Mouse (Mus musculus) ES-E14 (cell line): ENCODE data around the gene Clec16a. TPM values are rescaled to one million over a fixed set of nuclear protein-coding genes. Genes with fewer than 3 reads are reported as not detected.
A peak's percentile ranks its signal among the peaks of the same experiment; 100 is the strongest.

Experiments
- DNase-seq: peaks from one replicate; pipeline ENCODE4 v3.0.0-alpha.2; 2013; ENCODE audit warnings: low read depth, low spot score
- H3K27ac ChIP-seq: 2 replicates; pipeline ENCODE4 v1.5.1; 2012; ENCODE audit warnings: low read depth, mild to moderate bottlenecking, low read length, moderate library complexity, mixed read lengths; ENCODE audit not compliant: poor library complexity, insufficient read depth, severe bottlenecking
- H3K36me3 ChIP-seq: 2 replicates; pipeline ENCODE4 v1.6.1; 2012; ENCODE audit warnings: mild to moderate bottlenecking, low read length, moderate library complexity, mixed read lengths; ENCODE audit not compliant: control insufficient read depth, poor library complexity, insufficient read depth, severe bottlenecking
- H3K4me1 ChIP-seq, 2 experiments: fragments of 150-350 bp in 1 of 2; sonication (generic) in 1 of 2; 2 replicates each; pipeline ENCODE4 v1.6.1; 2012; ENCODE audit warnings: low read length in 2 of 2, mild to moderate bottlenecking in 1 of 2, mixed read lengths in 1 of 2; ENCODE audit not compliant: control insufficient read depth in 2 of 2, insufficient read depth in 2 of 2, poor library complexity in 1 of 2
- H3K4me3 ChIP-seq, 2 experiments: fragments of 150-350 bp in 1 of 2; sonication (generic) in 1 of 2; 2 replicates each; pipeline ENCODE4 v1.5.1; 2012; ENCODE audit warnings: low read length in 2 of 2, low read depth in 1 of 2, mild to moderate bottlenecking in 1 of 2, mixed read lengths in 1 of 2; ENCODE audit not compliant: insufficient read depth in 1 of 2, poor library complexity in 1 of 2, severe bottlenecking in 1 of 2
- H3K9ac ChIP-seq: 2 replicates; pipeline ENCODE4 v1.6.1; 2012; ENCODE audit warnings: low read depth, mild to moderate bottlenecking, low read length, mixed read lengths; ENCODE audit not compliant: poor library complexity, insufficient read depth, severe bottlenecking
- H3K9me3 ChIP-seq: fragments of 150-350 bp; sonication (generic); 2 replicates; pipeline ENCODE4 v1.6.1; 2012; ENCODE audit warnings: low read depth, mild to moderate bottlenecking, low read length; ENCODE audit not compliant: control insufficient read depth, insufficient read depth
- CHD2 ChIP-seq: IDR thresholded peaks from 2 replicates; pipeline ENCODE4 v1.6.1; 2014; ENCODE audit warnings: mild to moderate bottlenecking, low read depth, low read length, inconsistent platforms
- HCFC1 ChIP-seq: IDR thresholded peaks from 2 replicates; pipeline ENCODE4 v1.6.1; 2012; ENCODE audit warnings: low read length, inconsistent platforms, borderline replicate concordance; ENCODE audit not compliant: insufficient read depth
- MAFK ChIP-seq: IDR thresholded peaks from 2 replicates; pipeline ENCODE4 v1.6.1; 2014; ENCODE audit warnings: mild to moderate bottlenecking, low read depth, low read length, inconsistent platforms; ENCODE audit not compliant: insufficient read depth
- ZC3H11A ChIP-seq: IDR thresholded peaks from 2 replicates; pipeline ENCODE4 v1.6.1; 2012; ENCODE audit warnings: low read depth, mild to moderate bottlenecking, inconsistent platforms, low read length, borderline replicate concordance
- ZNF384 ChIP-seq: IDR thresholded peaks from 2 replicates; pipeline ENCODE4 v1.6.1; 2012; ENCODE audit warnings: low read depth, low read length, inconsistent platforms
- in situ Hi-C, 2 experiments: fragments of 600-800 bp; cut with MboI; formaldehyde crosslinking; loops; one replicate each; pipeline ENCODE4 v1.15.1; 2025; ENCODE audit warnings: low sequenced_read_pairs in 2 of 2, inconsistent platforms in 1 of 2; ENCODE audit not compliant: unreplicated experiment in 2 of 2
- total RNA-seq: library from RNA; depleted of rRNA; stranded (reverse); fragments of 300-350 nt; gene quantifications from 2 replicates; pipeline ENCODE4 v1.2.3, GENCODE M21; 2012

Gene Clec16a
- total RNA-seq, 1 experiment, result 14.6 TPM

- H3K36me3 ChIP-seq, result no peaks in the 10 kb centered on the region; the same call in 1 of the 2 replicates
- TF ChIP-seq ZC3H11A (no peak), ZNF384 (no peak), HCFC1 (no peak), MAFK (no peak), CHD2 (no peak)
- DNase-seq, result peak; percentile 37
- no peaks in the 10 kb centered on the region for H3K9me3 ChIP-seq
- H3K9ac ChIP-seq, result no peak overlapping the region
- peaks cover 0 to 4% of the 10 kb centered on the region in 2 experiments; a peak in 3 of 4 replicates for H3K4me1 ChIP-seq
- no peak overlapping the region for H3K4me3 ChIP-seq
- in situ Hi-C loops, result no loop called here
- no peak overlapping the region for H3K27ac ChIP-seq
These were observed 55.0 kb downstream of the Clec16a start for GRCm38 (mm10) chr16:10599888-10600740.

DNA sequence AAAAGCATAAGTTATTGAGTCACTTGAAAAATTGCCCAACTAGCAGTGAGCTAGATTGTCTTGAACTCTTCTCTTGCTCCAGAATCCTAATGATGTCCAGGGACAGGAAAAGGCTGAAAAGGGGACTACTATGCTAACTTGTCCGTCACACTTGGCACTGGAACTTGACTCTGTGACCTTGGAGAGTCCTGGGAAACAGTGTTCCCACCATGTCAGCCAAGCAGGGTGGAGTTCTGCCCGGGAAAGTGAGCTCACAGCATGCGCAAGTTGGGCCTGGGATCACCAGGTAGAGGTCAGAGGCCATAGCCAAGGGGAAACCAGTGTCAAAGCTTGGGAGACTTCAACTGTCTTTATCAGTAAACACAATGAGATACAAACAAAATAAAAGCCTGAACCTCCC, 62.7 kb downstream of the Clec16a start:
- no peak for DNase-seq
- H3K4me1 ChIP-seq, result no peaks in the 10 kb centered on the region; a peak in 1 of 4 replicates
- in situ Hi-C loops, result no loop called here
- H3K9ac ChIP-seq, result no peak overlapping the region
- no peaks in the 10 kb centered on the region for H3K9me3 ChIP-seq
- TF ChIP-seq ZNF384 (no peak), HCFC1 (no peak), ZC3H11A (no peak), CHD2 (no peak), MAFK (no peak)
- no peak overlapping the region for H3K4me3 ChIP-seq
- no peaks in the 10 kb centered on the region for H3K36me3 ChIP-seq
- no peak overlapping the region for H3K27ac ChIP-seq

DNA sequence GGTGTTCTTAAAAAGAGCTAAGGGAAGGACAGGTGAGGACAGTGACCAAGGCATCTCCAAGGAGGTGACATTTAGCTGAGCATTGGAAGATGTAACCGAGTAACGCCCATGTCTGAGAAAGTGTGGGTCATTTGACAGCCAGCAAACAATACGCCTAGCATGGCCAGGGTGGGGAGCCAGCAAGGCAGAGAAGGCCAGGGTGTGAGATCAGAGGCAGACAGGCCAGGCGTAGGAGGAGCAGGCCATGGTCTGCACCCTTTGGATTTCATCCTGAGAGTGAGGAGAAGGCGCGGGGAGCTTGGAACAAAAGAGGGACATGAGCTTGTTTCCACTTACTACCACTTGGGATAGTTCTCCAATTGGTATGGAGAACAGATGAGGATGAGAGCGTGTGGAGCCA, 64.8 kb downstream of the Clec16a start:
- Histone ChIP-seq H3K4me3 (no peak overlapping the region), H3K27ac (no peak overlapping the region), H3K9ac (no peak overlapping the region), H3K36me3 (no peaks in the 10 kb centered on the region), H3K4me1 (no peaks in the 10 kb centered on the region; a peak in 1 of 4 replicates), H3K9me3 (no peaks in the 10 kb centered on the region)
- in situ Hi-C loops, result no loop called here
- DNase-seq, result no peak
- TF ChIP-seq MAFK (no peak), ZNF384 (no peak), HCFC1 (no peak), ZC3H11A (no peak), CHD2 (no peak)

- TF ChIP-seq ZNF384 (no peak), CHD2 (no peak), HCFC1 (no peak), MAFK (no peak), ZC3H11A (no peak)
- no peak overlapping the region for H3K4me3 ChIP-seq
- peaks cover 5% of the 10 kb centered on the region; the same call in 1 of the 2 replicates for H3K36me3 ChIP-seq
- H3K9me3 ChIP-seq, result no peaks in the 10 kb centered on the region
- in situ Hi-C loops, result no loop called here
- no peak overlapping the region for H3K9ac ChIP-seq
- H3K27ac ChIP-seq, result no peak overlapping the region
- DNase-seq, result no peak
- no peaks in the 10 kb centered on the region; a peak in 1 of 4 replicates for H3K4me1 ChIP-seq
These were observed 65.7 kb downstream of the Clec16a start for GRCm38 (mm10) chr16:10610801-10611200.
